In the genomic region with DNA sequence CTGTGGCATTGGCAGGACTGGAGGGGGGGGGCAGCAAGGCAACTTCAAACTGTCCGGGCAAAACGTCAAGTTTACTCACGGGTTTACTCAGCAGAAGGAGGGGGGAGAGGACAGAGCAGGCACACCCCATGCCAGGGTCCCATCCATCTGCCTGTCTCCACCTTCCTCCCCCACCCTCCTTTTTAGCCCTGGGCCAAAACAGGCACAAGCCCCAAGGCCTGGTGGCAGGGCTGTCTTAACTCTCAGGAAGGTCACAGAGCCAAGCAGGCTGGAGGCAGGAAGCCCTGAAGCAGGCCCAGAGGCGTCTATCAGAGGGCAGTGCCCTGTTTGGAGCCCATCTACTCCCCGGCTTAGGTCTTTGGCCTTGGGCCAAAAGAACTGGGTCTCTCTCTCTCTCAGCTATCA, we compare ENCODE assay signal across 8 mouse cellular contexts. TPM values are rescaled to one million over a fixed set of nuclear protein-coding genes. Genes with fewer than 3 reads are reported as not detected.
DNase-seq lines count a peak whose midpoint lies in the region; ATAC-seq and TF ChIP-seq lines count a peak whose summit lies in the region.

No protein-coding gene starts in this region.

- no peak overlapping the region for H3K4me3 ChIP-seq in hindbrain, postnatal 0 days (ENCODE audit: low read length)
- no peak overlapping the region for H3K4me3 ChIP-seq in hindbrain, embryonic 12.5 days
- H3K4me3 ChIP-seq in heart, embryonic 16.5 days (ENCODE audit: low read length): no peak overlapping the region
- H3K4me3 ChIP-seq in lung, embryonic 16.5 days (ENCODE audit: low read length): peak overlapping the region; percentile 73
- H3K4me3 ChIP-seq in midbrain, embryonic 13.5 days (replicated peaks): no peak overlapping the region

- DNase-seq in hindbrain, postnatal 0 days (ENCODE audit: low spot score): peak; percentile 51
- DNase-seq in A20 (ENCODE audit: low read depth, low spot score): peak; percentile 83
- peak; percentile 45 for DNase-seq in brain, adult 2 months (ENCODE audit: low read depth, low spot score)
- no peak for DNase-seq in frontal cortex, adult 2 months (ENCODE audit: extremely low spot score in 1 of 2, low spot score in 1 of 2)

- H3K4me2 ChIP-seq in hindbrain, postnatal 0 days (ENCODE audit: low read depth, low read length): no peak overlapping the region
- H3K4me2 ChIP-seq in hindbrain, embryonic 12.5 days (replicated peaks): no peak overlapping the region
- no peak overlapping the region for H3K4me2 ChIP-seq in heart, embryonic 16.5 days (ENCODE audit: low read depth, low read length)
- peak overlapping the region; percentile 98 for H3K4me2 ChIP-seq in lung, embryonic 16.5 days (ENCODE audit: low read depth, low read length)
- H3K4me2 ChIP-seq in midbrain, embryonic 13.5 days (replicated peaks): no peak overlapping the region

- H3K27ac ChIP-seq in hindbrain, postnatal 0 days: no peak overlapping the region
- no peak overlapping the region for H3K27ac ChIP-seq in hindbrain, embryonic 12.5 days
- peak overlapping the region; percentile 73 for H3K27ac ChIP-seq in heart, embryonic 16.5 days (ENCODE audit: low read length)
- H3K27ac ChIP-seq in lung, embryonic 16.5 days (ENCODE audit: low read length): peak overlapping the region; percentile 89
- H3K27ac ChIP-seq in midbrain, embryonic 13.5 days: no peak overlapping the region

- no peak for ATAC-seq in hindbrain, postnatal 0 days
- no peak for ATAC-seq in hindbrain, embryonic 12.5 days (ENCODE audit: low FRiP score)
- no peak for ATAC-seq in heart, embryonic 16.5 days (replicated peaks; ENCODE audit: extremely low read depth, insufficient read depth, low FRiP score)
- ATAC-seq in lung, embryonic 16.5 days (ENCODE audit: low read depth): no peak
- no peak for ATAC-seq in midbrain, embryonic 13.5 days

- peaks cover 28% of the 10 kb centered on the region for H3K4me1 ChIP-seq in hindbrain, postnatal 0 days (ENCODE audit: insufficient read depth, low read length)
- H3K4me1 ChIP-seq in hindbrain, embryonic 12.5 days: peaks cover 48% of the 10 kb centered on the region
- H3K4me1 ChIP-seq in heart, embryonic 16.5 days (ENCODE audit: control insufficient read depth, insufficient read depth, low read length): peaks cover 15% of the 10 kb centered on the region
- H3K4me1 ChIP-seq in lung, embryonic 16.5 days (replicated peaks; ENCODE audit: control insufficient read depth, insufficient read depth, low read length): peaks cover 44% of the 10 kb centered on the region
- H3K4me1 ChIP-seq in midbrain, embryonic 13.5 days (replicated peaks): peaks cover 48% of the 10 kb centered on the region

- H3K27me3 ChIP-seq in hindbrain, postnatal 0 days (ENCODE audit: insufficient read depth, low read length): no peaks in the 10 kb centered on the region
- peaks cover 35% of the 10 kb centered on the region for H3K27me3 ChIP-seq in hindbrain, embryonic 12.5 days
- no peaks in the 10 kb centered on the region for H3K27me3 ChIP-seq in heart, embryonic 16.5 days (ENCODE audit: control insufficient read depth, insufficient read depth, low read length)
- H3K27me3 ChIP-seq in lung, embryonic 16.5 days (ENCODE audit: control insufficient read depth, insufficient read depth, low read depth, low read length): no peaks in the 10 kb centered on the region
- H3K27me3 ChIP-seq in midbrain, embryonic 13.5 days: peaks cover 21% of the 10 kb centered on the region

- WGBS in hindbrain, postnatal 0 days: 17% methylated on average over 5 of the region's 5 CpGs
- WGBS in hindbrain, embryonic 12.5 days: 46% methylated on average over 4 of the region's 5 CpGs
- WGBS in heart, embryonic 16.5 days: 27% methylated on average over 5 of the region's 5 CpGs
- WGBS in lung, embryonic 16.5 days: 32% methylated on average over 5 of the region's 5 CpGs
- WGBS in midbrain, embryonic 13.5 days: 70% methylated on average over 5 of the region's 5 CpGs

- no peaks in the 10 kb centered on the region for H3K36me3 ChIP-seq in hindbrain, postnatal 0 days (ENCODE audit: insufficient read depth, low read length)
- H3K36me3 ChIP-seq in hindbrain, embryonic 12.5 days: no peaks in the 10 kb centered on the region
- H3K36me3 ChIP-seq in heart, embryonic 16.5 days (ENCODE audit: control insufficient read depth, insufficient read depth): no peaks in the 10 kb centered on the region
- no peaks in the 10 kb centered on the region for H3K36me3 ChIP-seq in lung, embryonic 16.5 days (ENCODE audit: control insufficient read depth, insufficient read depth, low read length)
- H3K36me3 ChIP-seq in midbrain, embryonic 13.5 days: no peaks in the 10 kb centered on the region

- TF ChIP-seq CTCF in hindbrain, postnatal 0 days (IDR thresholded peaks at IDR 0.05; ENCODE audit: low read depth): no peak

- H3K9ac ChIP-seq in hindbrain, postnatal 0 days (replicated peaks; ENCODE audit: low read length): no peak overlapping the region
- H3K9ac ChIP-seq in hindbrain, embryonic 12.5 days: no peak overlapping the region
- no peak overlapping the region for H3K9ac ChIP-seq in heart, embryonic 16.5 days (ENCODE audit: low read length)
- H3K9ac ChIP-seq in lung, embryonic 16.5 days (ENCODE audit: low read length): peak overlapping the region; percentile 76
- no peak overlapping the region for H3K9ac ChIP-seq in midbrain, embryonic 13.5 days (replicated peaks)

- no peaks in the 10 kb centered on the region for H3K9me3 ChIP-seq in hindbrain, postnatal 0 days (ENCODE audit: low read length)
- no peaks in the 10 kb centered on the region for H3K9me3 ChIP-seq in hindbrain, embryonic 12.5 days (replicated peaks)
- H3K9me3 ChIP-seq in heart, embryonic 16.5 days (replicated peaks; ENCODE audit: control insufficient read depth, low read length): no peaks in the 10 kb centered on the region
- no peaks in the 10 kb centered on the region for H3K9me3 ChIP-seq in lung, embryonic 16.5 days (ENCODE audit: control insufficient read depth, low read length)
- H3K9me3 ChIP-seq in midbrain, embryonic 13.5 days: no peaks in the 10 kb centered on the region

RNA-seq across cellular contexts. Expression of a gene that starts 4.5 kb away (rescaled TPM):
- 3.7 and 5.4 TPM in 2 replicates for total RNA-seq in hindbrain, postnatal 0 days (2014; rRNA removed)
- 0.73 and 0.82 TPM in 2 replicates for polyA plus RNA-seq in hindbrain, postnatal 0 days (2015; fragmentation: Nextera tagmentation; extraction: Ambion mirVana)
- 0.74 and 0.80 TPM in 2 replicates for polyA plus RNA-seq in hindbrain, embryonic 12.5 days (2016; fragmentation: Nextera tagmentation; extraction: Ambion mirVana)
- polyA plus RNA-seq in heart, embryonic 16.5 days (2015; fragmentation: Nextera tagmentation; extraction: Ambion mirVana): 1.7 and 2.6 TPM in 2 replicates
- polyA plus RNA-seq in lung, embryonic 16.5 days (2015; fragmentation: Nextera tagmentation; extraction: Ambion mirVana): 4.8 and 5.9 TPM in 2 replicates
- polyA plus RNA-seq in frontal cortex, adult 2 months (2012; rRNA removed): 15.2 and 15.3 TPM in 2 replicates
- polyA plus RNA-seq in midbrain, embryonic 13.5 days (2015; fragmentation: Nextera tagmentation; extraction: Ambion mirVana): 0.45 and 0.54 TPM in 2 replicates

RNA-seq across cellular contexts. Expression of a gene that starts 12.5 kb away (rescaled TPM):
- total RNA-seq in hindbrain, postnatal 0 days (2014; rRNA removed): not detected in 2 replicates
- polyA plus RNA-seq in hindbrain, postnatal 0 days (2015; fragmentation: Nextera tagmentation; extraction: Ambion mirVana): not detected in 2 replicates
- polyA plus RNA-seq in hindbrain, embryonic 12.5 days (2016; fragmentation: Nextera tagmentation; extraction: Ambion mirVana): 1.0 and 1.5 TPM in 2 replicates
- 1.7 TPM in 1 of 2 replicates, not detected in the other for polyA plus RNA-seq in heart, embryonic 16.5 days (2015; fragmentation: Nextera tagmentation; extraction: Ambion mirVana)
- polyA plus RNA-seq in lung, embryonic 16.5 days (2015; fragmentation: Nextera tagmentation; extraction: Ambion mirVana): 0.21 TPM in 1 of 2 replicates, not detected in the other
- polyA plus RNA-seq in frontal cortex, adult 2 months (2012; rRNA removed): 5.1 and 6.3 TPM in 2 replicates
- 1.5 TPM in 1 of 2 replicates, not detected in the other for polyA plus RNA-seq in midbrain, embryonic 13.5 days (2015; fragmentation: Nextera tagmentation; extraction: Ambion mirVana)

RNA-seq across cellular contexts. Expression of a gene that starts 21.6 kb away (rescaled TPM):
- 32.1 and 40.7 TPM in 2 replicates for total RNA-seq in hindbrain, postnatal 0 days (2014; rRNA removed)
- polyA plus RNA-seq in hindbrain, postnatal 0 days (2015; fragmentation: Nextera tagmentation; extraction: Ambion mirVana): 23.8 and 26.8 TPM in 2 replicates
- polyA plus RNA-seq in hindbrain, embryonic 12.5 days (2016; fragmentation: Nextera tagmentation; extraction: Ambion mirVana): 36.1 and 36.9 TPM in 2 replicates
- polyA plus RNA-seq in heart, embryonic 16.5 days (2015; fragmentation: Nextera tagmentation; extraction: Ambion mirVana): 38.8 and 41.0 TPM in 2 replicates
- 24.0 and 26.9 TPM in 2 replicates for polyA plus RNA-seq in lung, embryonic 16.5 days (2015; fragmentation: Nextera tagmentation; extraction: Ambion mirVana)
- 43.7 and 47.7 TPM in 2 replicates for polyA plus RNA-seq in frontal cortex, adult 2 months (2012; rRNA removed)
- polyA plus RNA-seq in midbrain, embryonic 13.5 days (2015; fragmentation: Nextera tagmentation; extraction: Ambion mirVana): 37.2 and 37.8 TPM in 2 replicates

RNA-seq across cellular contexts. Expression of a gene that starts 25.1 kb away (rescaled TPM):
- total RNA-seq in hindbrain, postnatal 0 days (2014; rRNA removed): 0.05 TPM in 1 of 2 replicates, not detected in the other
- 1.00 and 1.1 TPM in 2 replicates for polyA plus RNA-seq in hindbrain, postnatal 0 days (2015; fragmentation: Nextera tagmentation; extraction: Ambion mirVana)
- polyA plus RNA-seq in hindbrain, embryonic 12.5 days (2016; fragmentation: Nextera tagmentation; extraction: Ambion mirVana): 0.71 and 0.76 TPM in 2 replicates
- polyA plus RNA-seq in heart, embryonic 16.5 days (2015; fragmentation: Nextera tagmentation; extraction: Ambion mirVana): 0.06 and 0.21 TPM in 2 replicates
- 0.13 and 0.53 TPM in 2 replicates for polyA plus RNA-seq in lung, embryonic 16.5 days (2015; fragmentation: Nextera tagmentation; extraction: Ambion mirVana)
- polyA plus RNA-seq in frontal cortex, adult 2 months (2012; rRNA removed): 0.08 TPM in 2 replicates
- polyA plus RNA-seq in midbrain, embryonic 13.5 days (2015; fragmentation: Nextera tagmentation; extraction: Ambion mirVana): 0.88 and 0.93 TPM in 2 replicates

RNA-seq across cellular contexts. Expression of a gene that starts 28.1 kb away (rescaled TPM):
- total RNA-seq in hindbrain, postnatal 0 days (2014; rRNA removed): 43.6 and 45.6 TPM in 2 replicates
- 103 and 107 TPM in 2 replicates for polyA plus RNA-seq in hindbrain, postnatal 0 days (2015; fragmentation: Nextera tagmentation; extraction: Ambion mirVana)
- polyA plus RNA-seq in hindbrain, embryonic 12.5 days (2016; fragmentation: Nextera tagmentation; extraction: Ambion mirVana): 249 and 274 TPM in 2 replicates
- polyA plus RNA-seq in heart, embryonic 16.5 days (2015; fragmentation: Nextera tagmentation; extraction: Ambion mirVana): 288 and 304 TPM in 2 replicates
- 490 and 518 TPM in 2 replicates for polyA plus RNA-seq in lung, embryonic 16.5 days (2015; fragmentation: Nextera tagmentation; extraction: Ambion mirVana)
- polyA plus RNA-seq in frontal cortex, adult 2 months (2012; rRNA removed): 7.1 TPM in 2 replicates
- 176 and 177 TPM in 2 replicates for polyA plus RNA-seq in midbrain, embryonic 13.5 days (2015; fragmentation: Nextera tagmentation; extraction: Ambion mirVana)

Comparison
In these comparisons a context has a peak if more than half of its experiments do, and no peak if none do; other contexts are left out.
1. DNase-seq: peak in hindbrain, postnatal 0 days (single experiment), A20 (single experiment) and brain, adult 2 months (single experiment); none in frontal cortex, adult 2 months (0 of 2).
2. H3K27ac ChIP-seq: peak in heart, embryonic 16.5 days (single experiment) and lung, embryonic 16.5 days (single experiment); none in hindbrain, postnatal 0 days (single experiment), hindbrain, embryonic 12.5 days (single experiment) and midbrain, embryonic 13.5 days (single experiment).